8 mouse cellular contexts compared by ENCODE assay signal in the genomic region with DNA sequence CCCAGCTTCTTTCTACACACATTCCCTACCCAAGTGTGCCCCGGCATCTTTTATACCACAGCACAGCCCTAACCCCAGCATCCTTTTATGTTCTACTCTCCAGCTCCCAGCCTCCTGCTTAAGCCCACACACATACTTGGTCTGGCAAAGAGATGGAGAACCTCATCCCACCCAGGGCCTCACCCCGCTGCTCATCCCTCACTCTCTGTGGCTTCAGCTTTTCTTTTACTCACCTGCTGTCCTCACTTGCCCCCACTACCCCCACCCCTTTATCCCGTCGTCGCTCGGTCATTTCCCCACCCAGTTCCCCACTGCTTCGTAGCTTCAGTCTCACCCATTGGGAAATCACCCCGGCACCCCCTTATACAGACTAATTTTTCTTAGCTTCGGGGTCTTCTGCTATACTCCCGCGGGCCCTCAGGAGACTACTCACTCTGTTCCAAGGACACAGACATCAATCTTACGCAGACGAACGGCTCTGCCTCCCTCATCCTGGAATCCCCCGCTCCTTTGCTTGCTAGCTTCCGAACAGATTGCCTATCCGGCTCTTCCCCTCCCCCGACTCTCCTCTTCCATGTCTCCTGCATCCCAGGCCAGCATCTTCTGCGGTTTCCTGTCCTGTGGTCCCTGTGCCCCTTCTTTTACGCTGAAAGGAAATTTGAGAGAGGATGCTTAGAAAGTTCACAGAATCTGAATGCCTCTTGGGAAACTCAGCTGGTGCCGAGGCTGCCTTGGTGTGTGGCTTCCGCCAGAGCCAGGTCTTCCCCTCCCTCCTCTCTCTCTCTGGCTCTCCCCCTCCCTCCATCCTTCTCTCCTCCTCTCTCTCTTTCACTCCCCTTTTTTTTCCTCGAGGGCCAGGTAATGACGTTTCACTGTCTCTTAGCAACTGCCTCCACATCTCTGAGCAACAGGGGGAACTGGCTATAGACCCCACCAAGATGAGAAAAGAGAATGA. TPM values are rescaled to one million over a fixed set of nuclear protein-coding genes. Genes with fewer than 3 reads are reported as not detected.
DNase-seq lines count a peak whose midpoint lies in the region; ATAC-seq and TF ChIP-seq lines count a peak whose summit lies in the region.
"Had no signal": no experiment of that assay in that cellular context is flagged by ENCODE, and none has a peak within 500 bp of the region (broad histone marks: within the 10 kb centered on the region; RNA-seq: fewer than 3 reads in every experiment).

No protein-coding gene starts in this region.

- peak; percentile 88 for ATAC-seq in midbrain, embryonic 15.5 days (replicated peaks)

- DNase-seq in adrenal gland, postnatal 36 days = peak; percentile 27 to 34
- peak; percentile 77 for DNase-seq in brain, embryonic 14.5 days (ENCODE audit: low read depth)
- DNase-seq in frontal cortex, postnatal 36 days (ENCODE audit: low spot score in 2 of 2) = peak; percentile 59 to 68
- DNase-seq in layer of hippocampus, adult 2 months (ENCODE audit: low spot score in 2 of 2) = peak; percentile 35 to 43
- no peak for DNase-seq in T-cell, adult 2 months (ENCODE audit: low spot score)
- DNase-seq in thymus, postnatal 0 days (ENCODE audit: low spot score) = no peak
- DNase-seq: liver, embryonic 13.5 days had no signal

- peak overlapping the region; percentile 67 for H3K4me2 ChIP-seq in midbrain, embryonic 15.5 days
- H3K4me2 ChIP-seq: liver, embryonic 13.5 days had no signal

- H3K9ac ChIP-seq in midbrain, embryonic 15.5 days = peak overlapping the region; percentile 45
- H3K9ac ChIP-seq: liver, embryonic 13.5 days had no signal

- no peak for TF ChIP-seq POLR2A in brain, embryonic 14.5 days (IDR thresholded peaks at IDR 0.05; ENCODE audit: borderline replicate concordance, extremely low read depth, insufficient read depth, insufficient read length, poor library complexity, severe bottlenecking)

- H3K36me3 ChIP-seq in midbrain, embryonic 15.5 days (replicated peaks) = no peaks in the 10 kb centered on the region
- H3K36me3 ChIP-seq: liver, embryonic 13.5 days had no signal

- no peaks in the 10 kb centered on the region for H3K27me3 ChIP-seq in midbrain, embryonic 15.5 days (replicated peaks)

- no peak for TF ChIP-seq CTCF in brain, embryonic 14.5 days (IDR thresholded peaks at IDR 0.05; ENCODE audit: borderline replicate concordance, extremely low read depth, insufficient read depth, insufficient read length)
- no peak for TF ChIP-seq CTCF in layer of hippocampus, adult 2 months (conservative IDR thresholded peaks at IDR 0.05)

- no peaks in the 10 kb centered on the region for H3K9me3 ChIP-seq in midbrain, embryonic 15.5 days
- H3K9me3 ChIP-seq: liver, embryonic 13.5 days had no signal

- peak overlapping the region; percentile 77 for H3K27ac ChIP-seq in layer of hippocampus, adult 2 months
- H3K27ac ChIP-seq in midbrain, embryonic 15.5 days = peak overlapping the region; percentile 78
- H3K27ac ChIP-seq: liver, embryonic 13.5 days had no signal

- H3K4me1 ChIP-seq in midbrain, embryonic 15.5 days = peaks cover 18% of the 10 kb centered on the region; the same call in 1 of the 2 replicates
- H3K4me1 ChIP-seq: liver, embryonic 13.5 days had no signal

- H3K4me3 ChIP-seq in layer of hippocampus, adult 2 months = peak overlapping the region; percentile 58
- H3K4me3 ChIP-seq in midbrain, embryonic 15.5 days = peak overlapping the region; percentile 49
- H3K4me3 ChIP-seq: liver, embryonic 13.5 days had no signal

- WGBS in midbrain, embryonic 15.5 days = under 1% methylated on average over 24 of the region's 24 CpGs

RNA-seq across cellular contexts. Expression of a gene that starts 1.3 kb away (rescaled TPM):
- 10 to 100 TPM; 13.8 to 24.4 TPM for total RNA-seq in adrenal gland, postnatal 36 days (2021)
- polyA plus RNA-seq in brain, embryonic 14.5 days (2012; rRNA removed) = 16.6 and 20.2 TPM in 2 replicates
- 10 to 100 TPM; 13.3 to 13.7 TPM for total RNA-seq in layer of hippocampus, adult 2 months (2021)
- 14.5 and 15.0 TPM in 2 replicates for polyA plus RNA-seq in midbrain, embryonic 15.5 days (2015; fragmentation: Nextera tagmentation; extraction: Ambion mirVana)
- polyA plus RNA-seq in thymus, postnatal 0 days (2015; fragmentation: Nextera tagmentation; extraction: Ambion mirVana) = 0.13 and 0.17 TPM in 2 replicates

Comparison
In these comparisons a context has a peak if more than half of its experiments do, and no peak if none do; other contexts are left out.
1. DNase-seq: peak in adrenal gland, postnatal 36 days (2 of 2), brain, embryonic 14.5 days (single experiment), frontal cortex, postnatal 36 days (2 of 2) and layer of hippocampus, adult 2 months (2 of 2); none in T-cell, adult 2 months (single experiment) and thymus, postnatal 0 days (single experiment).
2. RNA of a gene that starts 1.3 kb away (polyA plus RNA-seq): 16.6 to 20.2 TPM in brain, embryonic 14.5 days and 14.5 to 15.0 TPM in midbrain, embryonic 15.5 days; 0.13 to 0.17 TPM in thymus, postnatal 0 days; every median in the first group is over 10 times any median in the second.